Mouse (Mus musculus) mouse trophoblast stem cell (cell line): ENCODE results near the gene Nr1h4.

Source experiments
- in situ Hi-C, 2 experiments: fragments of 300-500 bp; cut with MseI, MboI; formaldehyde crosslinking; loops; 2 replicates in 1 of 2; 3 replicates in 1 of 2; pipeline ENCODE4 v1.15.1; 2025

Nr1h4 gene

DNA sequence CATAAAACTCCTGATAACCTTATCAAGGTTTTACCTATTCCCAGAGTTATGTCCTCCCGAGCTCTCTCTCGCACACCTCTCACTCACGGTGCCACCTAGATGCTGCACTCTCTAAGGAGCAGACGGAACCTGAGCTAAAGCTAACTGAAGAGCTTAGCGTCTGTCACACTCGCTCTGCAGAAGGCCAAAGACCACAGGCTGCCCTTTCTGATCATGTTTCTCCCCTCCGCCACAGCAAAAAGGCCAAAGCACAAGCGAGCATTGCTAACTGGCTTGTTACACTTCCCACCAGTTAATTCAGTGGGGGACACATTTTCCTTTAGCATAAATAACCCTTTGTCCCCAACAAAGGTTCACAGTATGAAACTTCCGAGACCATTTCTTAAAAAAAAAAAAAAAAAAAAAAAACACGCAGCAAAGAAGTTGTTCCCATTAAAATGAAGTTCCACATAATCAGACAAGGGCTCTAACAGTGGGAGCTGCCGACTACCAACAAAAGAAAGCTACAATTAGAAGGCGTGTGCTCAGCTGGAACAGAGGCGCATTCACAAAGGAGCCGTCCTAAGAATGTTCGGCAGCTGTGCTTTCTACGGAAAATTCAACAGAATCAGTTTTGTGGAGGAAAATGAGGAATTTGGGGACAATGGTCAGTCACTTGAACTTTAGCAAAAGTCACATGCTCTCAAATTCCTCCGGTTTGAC, 98.7 kb downstream of the Nr1h4 start:
- in situ Hi-C loops: no loop called here

DNA sequence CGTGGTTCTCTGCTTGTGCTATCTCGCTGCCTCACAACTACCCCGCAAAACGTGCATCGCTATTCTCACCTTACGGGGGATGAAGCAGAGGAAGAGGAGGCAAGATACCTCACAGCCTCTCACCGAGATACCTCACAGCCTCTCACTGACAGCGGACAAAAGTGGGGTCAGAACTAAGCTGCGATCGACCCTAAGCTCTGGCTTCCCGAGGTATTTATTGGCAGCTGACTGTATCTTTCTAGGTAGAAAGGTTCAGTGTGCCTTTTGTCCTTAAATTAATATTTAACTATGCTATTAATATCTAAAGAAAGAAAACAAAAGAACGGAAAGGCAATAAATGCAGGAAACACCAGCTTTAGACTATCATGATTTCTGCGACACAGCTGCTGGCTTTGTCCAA, 100.6 kb downstream of the Nr1h4 start:
- in situ Hi-C loops: no loop called here

DNA sequence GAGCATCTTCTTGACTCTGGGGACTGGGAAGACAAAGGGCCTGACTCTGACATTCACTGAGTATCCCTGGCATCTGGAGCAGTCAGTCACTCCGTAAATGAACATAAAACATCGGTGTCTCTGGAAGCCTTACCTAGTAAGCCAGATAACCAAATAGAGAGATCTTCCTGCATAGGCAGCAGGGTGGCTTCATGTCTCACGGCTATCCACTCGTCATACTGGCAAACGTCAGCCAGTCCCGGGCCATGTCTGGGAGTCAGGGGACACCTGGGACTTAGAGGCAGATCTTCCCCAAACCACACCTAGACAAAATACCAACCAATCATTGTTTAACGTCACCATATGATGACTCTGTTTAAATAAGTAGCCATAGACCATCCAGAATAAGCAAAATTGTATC, 102.6 kb downstream of the Nr1h4 start:
- in situ Hi-C loops: no loop called here

DNA sequence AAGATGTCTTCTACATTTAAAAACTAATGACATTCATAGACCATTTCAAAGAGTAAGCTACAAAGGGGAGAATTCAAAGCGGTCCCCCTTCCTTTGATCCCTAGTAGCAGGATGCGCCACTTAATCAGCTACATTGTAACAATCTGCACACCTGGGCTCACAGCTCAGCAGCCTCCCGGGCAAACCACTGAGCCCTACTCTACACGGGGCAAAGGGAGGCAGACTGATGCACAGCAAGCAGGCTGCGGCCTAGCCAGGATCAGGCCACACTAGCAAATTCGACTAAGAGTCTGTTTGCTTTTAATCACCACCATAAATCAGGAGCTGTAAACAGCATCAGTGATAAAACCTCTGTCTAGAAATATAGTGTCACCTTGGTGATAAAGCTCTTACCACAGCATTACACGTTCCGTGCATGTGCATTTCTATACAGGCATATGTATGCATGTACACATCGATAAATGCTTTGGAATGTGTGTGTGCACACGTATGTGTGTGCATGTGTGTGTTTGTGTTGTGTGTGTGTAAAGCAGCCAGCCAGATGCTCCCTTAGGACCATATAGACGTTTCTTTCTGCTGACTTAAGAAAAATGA, 108.5 kb downstream of the Nr1h4 start:
- in situ Hi-C loops: no loop called here

DNA sequence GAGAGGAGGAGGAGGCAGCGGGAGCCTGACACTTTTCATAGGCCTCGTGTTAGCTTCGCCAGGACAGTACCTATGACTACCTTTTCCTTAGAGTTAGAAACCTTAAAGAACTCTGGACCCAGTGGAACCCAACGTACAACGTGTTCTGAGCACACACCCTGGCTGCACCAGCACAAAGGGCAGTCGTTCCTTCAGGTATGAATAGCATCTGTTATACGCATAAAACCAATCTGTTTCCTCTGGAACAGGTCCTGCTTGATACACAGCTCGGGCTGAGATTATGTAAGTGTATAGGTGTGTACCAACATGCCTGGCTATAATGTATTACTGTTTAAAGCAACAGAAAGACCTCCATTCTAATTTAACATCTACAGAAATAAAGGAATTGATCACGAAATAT, 109.2 kb downstream of the Nr1h4 start:
- in situ Hi-C loops: no loop called here

- in situ Hi-C loops: no loop called here
Measured at GRCm38 (mm10) chr10:89423164-89423778, 110.1 kb downstream of the Nr1h4 start.

DNA sequence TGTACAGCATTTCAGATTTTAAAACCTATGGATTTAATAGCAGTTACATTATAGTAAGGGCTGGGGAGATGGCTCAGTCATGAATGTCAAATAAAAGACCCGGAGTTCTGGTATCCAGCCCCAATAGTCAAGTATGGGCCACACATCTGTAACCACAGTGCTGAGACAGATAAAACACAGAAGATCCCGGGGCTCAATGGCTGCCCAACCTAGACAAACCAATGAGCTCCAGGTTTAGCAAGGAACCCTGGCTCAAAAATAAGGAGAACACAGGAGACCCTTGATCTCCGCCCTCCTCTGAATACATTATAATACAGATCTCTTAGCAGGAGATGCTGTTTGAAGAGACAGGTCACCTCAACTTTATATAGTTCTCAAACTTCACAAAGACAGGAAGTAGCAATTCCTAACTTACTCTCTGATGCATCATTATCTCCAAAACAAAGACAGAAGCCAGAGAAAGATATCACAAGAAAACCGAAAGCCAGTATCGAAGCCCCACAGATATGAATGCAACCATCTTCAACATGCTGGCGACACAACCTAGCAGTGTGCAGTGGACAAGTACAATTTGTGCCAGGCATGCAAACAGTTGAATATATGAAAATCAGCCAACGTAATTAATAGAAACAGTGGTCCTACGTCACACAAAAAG, 110.8 kb downstream of the Nr1h4 start:
- in situ Hi-C loops: no loop called here

DNA sequence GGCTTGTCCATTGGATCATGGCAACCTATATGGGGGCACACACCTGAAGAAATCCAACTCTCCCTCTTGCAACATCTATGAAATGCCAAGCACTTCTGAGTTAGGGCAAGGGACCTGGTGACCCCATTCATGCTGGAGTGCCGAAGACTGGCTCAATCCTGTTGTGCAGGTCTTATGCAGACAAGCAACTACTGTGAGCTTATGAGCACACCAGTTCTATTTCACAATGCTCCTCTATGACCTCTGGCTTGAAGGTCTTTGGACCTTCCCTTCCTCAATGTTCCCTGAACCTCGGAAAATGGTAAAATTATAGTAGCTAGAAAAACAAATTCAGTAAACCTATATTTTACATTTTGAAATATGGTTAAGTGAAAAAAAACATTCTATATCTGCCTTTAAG, 115.4 kb downstream of the Nr1h4 start:
- in situ Hi-C loops: no loop called here

GRCm38 (mm10) chr10:89415478-89415877, 117.9 kb downstream of the Nr1h4 start:
- in situ Hi-C loops: no loop called here

GRCm38 (mm10) chr10:89407551-89407950, 125.8 kb downstream of the Nr1h4 start:
- in situ Hi-C loops: no loop called here

GRCm38 (mm10) chr10:89406733-89407484, 126.5 kb downstream of the Nr1h4 start:
- in situ Hi-C loops: no loop called here

DNA sequence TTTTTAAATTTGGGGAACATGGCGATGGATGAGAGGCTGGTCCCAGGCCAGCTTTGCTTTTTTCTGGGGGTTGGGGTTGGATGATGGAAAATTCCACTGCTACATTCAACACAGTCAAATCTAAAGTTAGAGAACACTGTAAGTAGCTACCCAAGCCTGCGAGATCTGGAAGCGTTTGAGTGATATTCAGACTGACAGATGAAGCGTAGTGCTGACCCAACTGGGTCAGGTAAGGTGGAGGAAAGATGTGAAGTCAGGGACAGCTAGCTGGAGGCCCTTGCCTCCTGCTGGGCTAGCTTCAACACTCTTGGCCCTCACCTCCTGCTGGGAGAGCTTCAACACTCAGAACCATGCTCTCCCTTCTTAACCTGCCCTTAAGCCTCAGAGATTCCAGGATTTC, 128.4 kb downstream of the Nr1h4 start:
- in situ Hi-C loops: no loop called here
